Mouse (Mus musculus) CH12.LX (cell line): ENCODE measurements around the gene Gtf2f1. TPM values are rescaled to one million over a fixed set of nuclear protein-coding genes. Genes with fewer than 3 reads are reported as not detected.

Source experiments
- DNase-seq: peaks from one replicate; pipeline ENCODE4 v3.0.0-alpha.2; 2013; ENCODE audit errors: extremely low read depth
- H3K27ac ChIP-seq: 2 replicates; pipeline ENCODE4 v1.5.1; 2012; ENCODE audit warnings: low read depth, mild to moderate bottlenecking, control low read depth, moderate library complexity; ENCODE audit not compliant: insufficient read depth
- H3K27me3 ChIP-seq: replicated peaks from 2 replicates; pipeline ENCODE3; 2012; ENCODE audit warnings: inconsistent platforms
- H3K36me3 ChIP-seq, 2 experiments: replicated peaks in 1 of 2; 2 replicates each; pipeline versions ENCODE3 to v1.6.1; 2012; ENCODE audit warnings: inconsistent platforms in 1 of 2, low read length in 1 of 2, mild to moderate bottlenecking in 1 of 2, mixed read lengths in 1 of 2, moderate library complexity in 1 of 2; ENCODE audit not compliant: control insufficient read depth in 1 of 2, insufficient read depth in 1 of 2
- H3K4me1 ChIP-seq, 2 experiments: 2 replicates each; pipeline ENCODE4 v1.6.1; 2012; ENCODE audit warnings: inconsistent platforms in 1 of 2, moderate library complexity in 1 of 2; ENCODE audit not compliant: insufficient read depth in 2 of 2, control insufficient read depth in 1 of 2
- H3K4me2 ChIP-seq: 2 replicates; pipeline ENCODE4 v1.6.1; 2012; ENCODE audit warnings: low read depth, mild to moderate bottlenecking, control low read depth; ENCODE audit not compliant: poor library complexity, insufficient read depth, severe bottlenecking
- H3K4me3 ChIP-seq, 3 experiments: fragments of 150-350 bp in 1 of 3; sonication (generic) in 1 of 3; replicated peaks in 1 of 3; 2 replicates each; pipeline versions ENCODE3 to v1.5.1; 2011 to 2012; ENCODE audit warnings: low read depth in 2 of 3, low read length in 2 of 3, mild to moderate bottlenecking in 2 of 3, moderate library complexity in 2 of 3, control low read depth in 1 of 3, improper control_type of control experiment in 1 of 3, inconsistent platforms in 1 of 3, mixed read lengths in 1 of 3; ENCODE audit not compliant: poor library complexity in 1 of 3
- H3K79me2 ChIP-seq: replicated peaks from 2 replicates; pipeline ENCODE4 v1.6.1; 2012; ENCODE audit warnings: mild to moderate bottlenecking, moderate library complexity; ENCODE audit not compliant: control insufficient read depth, poor library complexity, insufficient read depth, severe bottlenecking; ENCODE audit errors: extremely low read depth
- H3K9ac ChIP-seq: 2 replicates; pipeline ENCODE4 v1.6.1; 2012; ENCODE audit warnings: low read depth, mild to moderate bottlenecking, control low read depth, moderate library complexity; ENCODE audit not compliant: insufficient read depth
- H3K9me3 ChIP-seq: replicated peaks from 2 replicates; pipeline ENCODE3; 2012; ENCODE audit warnings: low read length, inconsistent platforms, mixed read lengths
- CHD1 ChIP-seq: IDR thresholded peaks from 2 replicates; pipeline ENCODE4 v1.6.1; 2012; ENCODE audit warnings: low read depth, low read length, improper control_type of control experiment, inconsistent platforms
- CHD2 ChIP-seq: IDR thresholded peaks from 2 replicates; pipeline ENCODE4 v1.6.1; 2011; ENCODE audit warnings: low read length, improper control_type of control experiment
- CTCF ChIP-seq, 2 experiments: IDR thresholded peaks in 1 of 2; conservative IDR thresholded peaks in 1 of 2; 2 replicates each; pipeline ENCODE4 v1.5.1; 2011 to 2012; ENCODE audit warnings: low read depth in 2 of 2, low read length in 2 of 2, improper control_type of control experiment in 1 of 2, inconsistent platforms in 1 of 2, mild to moderate bottlenecking in 1 of 2, moderate library complexity in 1 of 2
- ELF1 ChIP-seq: IDR thresholded peaks from 2 replicates; pipeline ENCODE4 v1.6.1; 2014; ENCODE audit warnings: low read depth, mild to moderate bottlenecking, inconsistent platforms, low read length, improper control_type of control experiment
- EP300 ChIP-seq: IDR thresholded peaks from 2 replicates; pipeline ENCODE4 v1.6.1; 2011; ENCODE audit warnings: low read length, improper control_type of control experiment
- ETS1 ChIP-seq: conservative IDR thresholded peaks from 2 replicates; pipeline ENCODE4 v1.6.1; 2012; ENCODE audit warnings: low read depth, mild to moderate bottlenecking, inconsistent platforms, low read length, improper control_type of control experiment, moderate library complexity
- HCFC1 ChIP-seq: IDR thresholded peaks from 2 replicates; pipeline ENCODE4 v1.6.1; 2012; ENCODE audit warnings: low read depth, mild to moderate bottlenecking, inconsistent platforms, low read length, improper control_type of control experiment
- IRF4 ChIP-seq: IDR thresholded peaks from 2 replicates; pipeline ENCODE4 v1.6.1; 2014; ENCODE audit warnings: low read depth, mild to moderate bottlenecking, inconsistent platforms, low read length, improper control_type of control experiment
- KAT2A ChIP-seq: IDR thresholded peaks from 2 replicates; pipeline ENCODE4 v1.6.1; 2012; ENCODE audit warnings: low read length, improper control_type of control experiment, inconsistent platforms; ENCODE audit not compliant: insufficient replicate concordance
- MAFK ChIP-seq: IDR thresholded peaks from 2 replicates; pipeline ENCODE4 v1.6.1; 2011; ENCODE audit warnings: low read length, improper control_type of control experiment; ENCODE audit not compliant: insufficient replicate concordance
- MAX ChIP-seq: IDR thresholded peaks from 2 replicates; pipeline ENCODE4 v1.6.1; 2011; ENCODE audit warnings: low read length, improper control_type of control experiment
- MAZ ChIP-seq: IDR thresholded peaks from 2 replicates; pipeline ENCODE4 v1.6.1; 2012; ENCODE audit warnings: low read depth, mild to moderate bottlenecking, inconsistent platforms, low read length, improper control_type of control experiment, moderate library complexity
- MEF2A ChIP-seq: IDR thresholded peaks from 2 replicates; pipeline ENCODE4 v1.6.1; 2014; ENCODE audit warnings: low read depth, mild to moderate bottlenecking, inconsistent platforms, low read length, improper control_type of control experiment, borderline replicate concordance
- MYC ChIP-seq: IDR thresholded peaks from 2 replicates; pipeline ENCODE4 v1.6.1; 2011; ENCODE audit warnings: low read depth, mild to moderate bottlenecking, improper control_type of control experiment, low read length
- NELFE ChIP-seq: IDR thresholded peaks from 2 replicates; pipeline ENCODE4 v1.6.1; 2011; ENCODE audit warnings: low read depth, low read length, improper control_type of control experiment
- PAX5 ChIP-seq: IDR thresholded peaks from 2 replicates; pipeline ENCODE4 v1.6.1; 2012; ENCODE audit warnings: low read length, inconsistent platforms, mixed read lengths
- RAD21 ChIP-seq: IDR thresholded peaks from 2 replicates; pipeline ENCODE4 v1.6.1; 2011; ENCODE audit warnings: low read depth, mild to moderate bottlenecking, low read length, improper control_type of control experiment, moderate library complexity
- SIN3A ChIP-seq: IDR thresholded peaks from 2 replicates; pipeline ENCODE4 v1.6.1; 2012; ENCODE audit warnings: low read length, improper control_type of control experiment, inconsistent platforms
- TBP ChIP-seq: conservative IDR thresholded peaks from 2 replicates; pipeline ENCODE4 v1.6.1; 2011; ENCODE audit warnings: low read depth, low read length, improper control_type of control experiment
- TCF12 ChIP-seq: IDR thresholded peaks from 2 replicates; pipeline ENCODE4 v1.6.1; 2014; ENCODE audit warnings: low read depth, mild to moderate bottlenecking, inconsistent platforms, low read length, improper control_type of control experiment
- UBTF ChIP-seq: IDR thresholded peaks from 2 replicates; pipeline ENCODE4 v1.6.1; 2012; ENCODE audit warnings: low read depth, mild to moderate bottlenecking, inconsistent platforms, low read length, improper control_type of control experiment, moderate library complexity
- ZC3H11A ChIP-seq: IDR thresholded peaks from 2 replicates; pipeline ENCODE4 v1.6.1; 2012; ENCODE audit warnings: low read depth, mild to moderate bottlenecking, inconsistent platforms, low read length, improper control_type of control experiment
- ZMIZ1 ChIP-seq: IDR thresholded peaks from 2 replicates; pipeline ENCODE4 v1.6.1; 2012; ENCODE audit warnings: low read depth, mild to moderate bottlenecking, inconsistent platforms, low read length, improper control_type of control experiment
- dilution Hi-C: fragments of 300-500 bp; cut with MboI; formaldehyde crosslinking; loops from 2 replicates; pipeline ENCODE4 v1.14.3; 2020; ENCODE audit warnings: low sequenced_read_pairs; ENCODE audit not compliant: extremely low pct_unique_long_range_greater_than_20kb, extremely low pct_ligation_motif_present
- in situ Hi-C: fragments of 300-500 bp; cut with MboI; formaldehyde crosslinking; loops from 3 replicates; pipeline ENCODE4 v1.14.3; 2019; ENCODE audit warnings: low sequenced_read_pairs, low pct_ligation_motif_present, low pct_unique_long_range_greater_than_20kb, mixed read lengths
- polyA plus RNA-seq: library from polyadenylated mRNA; unstranded; fragments of >175 nt; gene quantifications from 2 replicates; pipeline ENCODE4 v1.2.1, GENCODE M21; 2012; ENCODE audit warnings: low read depth; ENCODE audit not compliant: insufficient read length
- total RNA-seq, 2 experiments: library from RNA; depleted of rRNA; stranded (reverse); fragments of 300-350 nt in 1 of 2; fragments of >200 nt in 1 of 2; gene quantifications; 2 replicates each; pipeline ENCODE4 v1.2.3; 2012 to 2014

Gtf2f1 gene
- total and polyA plus RNA-seq, 3 experiments, result 50.5 to 109 (median 80.4) TPM

DNA sequence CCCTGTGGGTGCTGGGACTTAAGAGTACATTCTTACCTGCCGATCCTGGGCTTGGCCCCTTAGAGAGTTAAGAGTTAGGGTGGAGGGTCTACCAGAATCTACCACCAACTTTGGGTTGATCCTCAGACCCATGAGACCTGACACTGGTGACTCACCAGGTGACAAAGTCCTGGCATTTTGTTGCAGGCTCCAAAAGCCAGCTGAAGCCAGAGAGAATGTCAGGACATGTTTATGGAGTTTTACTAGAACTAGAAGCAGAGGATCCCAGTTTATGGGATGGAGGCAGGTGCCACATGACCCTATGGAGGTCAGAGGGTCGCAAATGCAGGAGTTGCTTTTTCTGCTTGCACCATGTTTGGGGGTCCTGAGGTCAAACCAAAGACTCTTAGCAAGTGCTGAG is 14.6 kb downstream of the Gtf2f1 start:
- H3K4me3 ChIP-seq, result no peak overlapping the region
- no peaks in the 10 kb centered on the region for H3K27me3 ChIP-seq
- H3K4me2 ChIP-seq, result no peak overlapping the region
- no peak overlapping the region for H3K27ac ChIP-seq
- in situ Hi-C loops, result loop anchor here (10.0 kb wide), 2 partner anchors 208 to 338 kb away; no protein-coding TSS in a partner anchor
- TF ChIP-seq MAFK, result no peak
- TF ChIP-seq CTCF (conservative IDR thresholded peaks at IDR 0.05 in 1 of 2, IDR thresholded peaks at IDR 0.05 in 1 of 2; ENCODE audit: low read depth in 2 of 2, low read length in 2 of 2), result no peak
- no peak for TF ChIP-seq CHD1
- TF ChIP-seq MAZ, result no peak
- TF ChIP-seq MAX, result no peak
- no peak for TF ChIP-seq ETS1
- no peak for TF ChIP-seq NELFE
- no peak for TF ChIP-seq RAD21
- H3K79me2 ChIP-seq, result peaks cover 10% of the 10 kb centered on the region
- H3K9ac ChIP-seq, result no peak overlapping the region
- dilution Hi-C loops, result no loop called here
- peaks cover 50 to 84% of the 10 kb centered on the region in 2 experiments for H3K36me3 ChIP-seq
- no peaks in the 10 kb centered on the region for H3K9me3 ChIP-seq
- H3K4me1 ChIP-seq, result peaks cover 8 to 45% of the 10 kb centered on the region in 2 experiments
- DNase-seq, result no peak

DNA sequence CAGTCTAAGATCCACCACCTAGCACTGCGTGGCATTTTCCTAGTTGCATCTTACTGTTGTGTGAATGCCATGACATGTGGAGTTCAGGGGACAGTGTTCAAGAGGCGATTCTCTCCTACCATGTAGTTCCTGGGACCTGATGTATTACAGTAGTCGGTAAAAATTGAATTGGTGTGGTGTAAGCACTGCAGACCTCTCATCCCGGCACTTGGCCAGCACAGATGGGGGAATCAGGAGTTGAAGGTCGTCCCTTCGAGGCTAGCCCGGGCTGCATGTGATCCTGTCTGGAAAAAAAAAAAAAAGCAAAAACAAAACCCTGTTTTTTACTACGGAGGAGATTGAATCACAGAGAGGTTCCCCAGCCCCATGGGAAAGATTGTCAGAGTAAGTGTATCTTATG is 16.0 kb downstream of the Gtf2f1 start:
- no peak overlapping the region for H3K4me2 ChIP-seq
- TF ChIP-seq PAX5, result no peak
- TF ChIP-seq MEF2A, result no peak
- no peak for TF ChIP-seq IRF4
- TF ChIP-seq SIN3A, result no peak
- TF ChIP-seq CHD1, result no peak
- no peak for TF ChIP-seq NELFE
- TF ChIP-seq ELF1, result no peak
- no peak for TF ChIP-seq CHD2
- TF ChIP-seq KAT2A, result no peak
- no peak for TF ChIP-seq MAX
- no peak for TF ChIP-seq ZC3H11A
- no peak for TF ChIP-seq MYC
- no peak for TF ChIP-seq HCFC1
- TF ChIP-seq ZMIZ1, result no peak
- no peak for TF ChIP-seq CTCF (conservative IDR thresholded peaks at IDR 0.05 in 1 of 2, IDR thresholded peaks at IDR 0.05 in 1 of 2; ENCODE audit: low read depth in 2 of 2, low read length in 2 of 2)
- TF ChIP-seq UBTF, result no peak
- TF ChIP-seq EP300, result no peak
- TF ChIP-seq TCF12, result no peak
- TF ChIP-seq TBP, result no peak
- peaks cover 50 to 73% of the 10 kb centered on the region in 2 experiments for H3K36me3 ChIP-seq

More for the DNA sequence above, 16.0 kb downstream of the Gtf2f1 start:
- Histone ChIP-seq H3K9ac (no peak overlapping the region), H3K4me3 (no peak overlapping the region), H3K27me3 (no peaks in the 10 kb centered on the region), H3K9me3 (no peaks in the 10 kb centered on the region), H3K4me1 (peaks cover 11 to 51% of the 10 kb centered on the region in 2 experiments), H3K79me2 (peaks cover 23% of the 10 kb centered on the region), H3K27ac (no peak overlapping the region)
- no peak for DNase-seq
- in situ Hi-C loops (loop anchor here (10.0 kb wide), 2 partner anchors 210 to 340 kb away; no protein-coding TSS in a partner anchor), dilution Hi-C loops (no loop called here)
